Mouse (Mus musculus): ENCODE measurements around the gene Tmem236. TPM values are rescaled to one million over a fixed set of nuclear protein-coding genes. Genes with fewer than 3 reads are reported as not detected.

The Tmem236 gene
- polyA plus RNA-seq, 1 experiment = not detected

DNA sequence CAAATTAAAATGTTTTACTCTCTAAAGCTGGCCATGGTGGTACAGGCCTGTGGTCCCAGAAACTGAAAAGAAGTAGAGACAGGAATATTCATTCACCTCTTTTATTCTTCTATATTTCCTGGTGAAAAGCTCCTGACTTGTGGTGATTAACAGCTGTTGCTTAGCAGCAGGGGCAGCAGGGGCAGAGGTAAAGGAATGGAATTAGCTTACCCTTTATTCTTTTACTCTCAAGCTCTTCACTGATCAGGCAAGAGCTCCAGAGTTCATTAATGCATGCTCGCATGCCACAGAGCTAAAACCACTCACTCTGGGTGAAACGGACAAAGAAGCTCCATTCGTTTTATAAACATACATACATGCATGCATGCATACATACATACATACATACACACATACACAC is 40.4 kb downstream of the Tmem236 start:
- Histone ChIP-seq H3K9ac (ENCODE audit: low read depth, poor library complexity, severe bottlenecking) (no peak overlapping the region), H3K27me3 (ENCODE audit: control insufficient read depth, insufficient read depth, low read length, poor library complexity, severe bottlenecking) (no peaks in the 10 kb centered on the region), H3K4me3 (ENCODE audit: low read depth, low read length) (no peak overlapping the region), H3K4me1 (ENCODE audit: control insufficient read depth, insufficient read depth, low read length) (no peaks in the 10 kb centered on the region), H3K36me3 (ENCODE audit: control insufficient read depth, insufficient read depth, low read length, poor library complexity, severe bottlenecking) (no peaks in the 10 kb centered on the region), H3K9me3 (replicated peaks; ENCODE audit: control insufficient read depth, insufficient read depth, low read length, poor library complexity, severe bottlenecking) (no peaks in the 10 kb centered on the region), H3K27ac (ENCODE audit: insufficient read depth, low read length) (no peak overlapping the region)
- no peak for TF ChIP-seq EP300 (IDR thresholded peaks at IDR 0.05; ENCODE audit: insufficient read depth, low read depth, low read length)
- no peak for TF ChIP-seq CTCF (IDR thresholded peaks at IDR 0.05; ENCODE audit: low read depth, low read length)
- no peak for TF ChIP-seq POLR2A (IDR thresholded peaks at IDR 0.05; ENCODE audit: insufficient read depth, low read length)

DNA sequence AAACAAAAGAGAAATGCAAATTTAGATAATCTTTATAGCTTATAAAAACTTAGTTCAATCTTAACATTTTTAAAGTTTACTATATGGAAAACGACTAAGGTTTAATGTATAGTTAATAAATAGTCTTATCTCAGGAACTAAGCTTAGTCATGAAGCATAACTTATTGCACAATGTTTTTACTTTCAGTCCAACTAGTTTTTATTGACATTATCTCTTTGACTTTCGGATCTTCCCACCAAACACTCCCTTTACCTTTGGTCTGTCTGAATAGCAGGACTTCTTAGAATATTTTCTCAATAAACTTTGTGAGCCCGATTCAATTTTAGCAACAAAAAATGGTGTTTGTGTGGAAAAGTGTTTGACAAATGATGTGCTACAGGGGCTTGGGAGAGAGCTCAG is 42.3 kb downstream of the Tmem236 start:
- Histone ChIP-seq H3K9me3 (replicated peaks; ENCODE audit: control insufficient read depth, insufficient read depth, low read length, poor library complexity, severe bottlenecking) (no peaks in the 10 kb centered on the region), H3K4me3 (ENCODE audit: low read depth, low read length) (no peak overlapping the region), H3K36me3 (ENCODE audit: control insufficient read depth, insufficient read depth, low read length, poor library complexity, severe bottlenecking) (no peaks in the 10 kb centered on the region), H3K27me3 (ENCODE audit: control insufficient read depth, insufficient read depth, low read length, poor library complexity, severe bottlenecking) (no peaks in the 10 kb centered on the region), H3K27ac (ENCODE audit: insufficient read depth, low read length) (no peak overlapping the region), H3K9ac (ENCODE audit: low read depth, poor library complexity, severe bottlenecking) (no peak overlapping the region), H3K4me1 (ENCODE audit: control insufficient read depth, insufficient read depth, low read length) (no peaks in the 10 kb centered on the region)
- TF ChIP-seq CTCF (IDR thresholded peaks at IDR 0.05; ENCODE audit: low read depth, low read length) (no peak), EP300 (IDR thresholded peaks at IDR 0.05; ENCODE audit: insufficient read depth, low read depth, low read length) (no peak), POLR2A (IDR thresholded peaks at IDR 0.05; ENCODE audit: insufficient read depth, low read length) (no peak)

DNA sequence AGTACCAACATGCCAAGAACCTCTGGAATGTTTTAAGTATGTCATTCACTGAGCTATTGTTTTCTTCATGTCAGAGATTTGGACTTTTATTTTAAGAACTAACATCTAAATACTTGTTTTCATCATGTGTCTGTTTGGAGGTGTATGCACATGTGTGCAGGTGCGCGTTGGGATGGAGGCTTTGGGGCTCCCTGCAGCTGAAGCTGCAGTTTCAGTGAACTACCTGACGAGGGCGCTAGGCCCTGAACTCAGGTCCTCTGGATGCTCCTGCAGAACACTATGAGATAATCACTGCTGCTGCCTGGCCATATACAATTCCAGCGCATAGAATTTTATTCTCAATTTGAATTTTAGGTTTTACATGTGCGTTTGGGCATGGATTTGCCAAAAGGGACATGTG is 43.8 kb downstream of the Tmem236 start:
- Histone ChIP-seq H3K9me3 (replicated peaks; ENCODE audit: control insufficient read depth, insufficient read depth, low read length, poor library complexity, severe bottlenecking) (no peaks in the 10 kb centered on the region), H3K36me3 (ENCODE audit: control insufficient read depth, insufficient read depth, low read length, poor library complexity, severe bottlenecking) (no peaks in the 10 kb centered on the region), H3K4me3 (ENCODE audit: low read depth, low read length) (no peak overlapping the region), H3K27ac (ENCODE audit: insufficient read depth, low read length) (no peak overlapping the region), H3K4me1 (ENCODE audit: control insufficient read depth, insufficient read depth, low read length) (no peaks in the 10 kb centered on the region), H3K9ac (ENCODE audit: low read depth, poor library complexity, severe bottlenecking) (no peak overlapping the region), H3K27me3 (ENCODE audit: control insufficient read depth, insufficient read depth, low read length, poor library complexity, severe bottlenecking) (no peaks in the 10 kb centered on the region)
- TF ChIP-seq EP300 (IDR thresholded peaks at IDR 0.05; ENCODE audit: insufficient read depth, low read depth, low read length) = no peak
- TF ChIP-seq CTCF (IDR thresholded peaks at IDR 0.05; ENCODE audit: low read depth, low read length) = peak; percentile 60
- no peak for TF ChIP-seq POLR2A (IDR thresholded peaks at IDR 0.05; ENCODE audit: insufficient read depth, low read length)

DNA sequence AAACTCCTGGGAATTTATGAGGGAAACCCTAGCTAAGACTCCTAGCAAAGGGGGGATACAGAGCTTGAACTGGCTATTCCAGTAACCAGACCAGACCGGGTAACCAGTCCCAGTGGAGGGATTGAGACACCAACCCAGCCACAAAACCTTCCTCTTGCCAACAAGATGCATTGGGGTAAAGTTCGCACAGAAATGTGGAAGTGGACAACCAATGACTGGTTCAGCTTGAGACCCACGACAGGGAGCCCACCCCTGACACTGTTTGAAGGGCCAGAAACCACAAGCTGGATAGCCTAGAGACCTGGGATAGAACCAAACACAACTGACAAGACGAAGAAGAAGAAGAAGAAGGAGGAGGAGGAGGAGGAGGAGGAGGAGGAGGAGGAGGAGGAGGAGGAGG is 50.1 kb downstream of the Tmem236 start:
- H3K9ac ChIP-seq (ENCODE audit: low read depth, poor library complexity, severe bottlenecking) = no peak overlapping the region
- no peak overlapping the region for H3K27ac ChIP-seq (ENCODE audit: insufficient read depth, low read length)
- H3K9me3 ChIP-seq (replicated peaks; ENCODE audit: control insufficient read depth, insufficient read depth, low read length, poor library complexity, severe bottlenecking) = no peaks in the 10 kb centered on the region
- H3K36me3 ChIP-seq (ENCODE audit: control insufficient read depth, insufficient read depth, low read length, poor library complexity, severe bottlenecking) = no peaks in the 10 kb centered on the region
- TF ChIP-seq CTCF (IDR thresholded peaks at IDR 0.05; ENCODE audit: low read depth, low read length) (no peak), EP300 (IDR thresholded peaks at IDR 0.05; ENCODE audit: insufficient read depth, low read depth, low read length) (no peak), POLR2A (IDR thresholded peaks at IDR 0.05; ENCODE audit: insufficient read depth, low read length) (no peak)
- H3K4me3 ChIP-seq (ENCODE audit: low read depth, low read length) = no peak overlapping the region
- no peaks in the 10 kb centered on the region for H3K4me1 ChIP-seq (ENCODE audit: control insufficient read depth, insufficient read depth, low read length)
- no peaks in the 10 kb centered on the region; the same call in 1 of the 2 replicates for H3K27me3 ChIP-seq (ENCODE audit: control insufficient read depth, insufficient read depth, low read length, poor library complexity, severe bottlenecking)

DNA sequence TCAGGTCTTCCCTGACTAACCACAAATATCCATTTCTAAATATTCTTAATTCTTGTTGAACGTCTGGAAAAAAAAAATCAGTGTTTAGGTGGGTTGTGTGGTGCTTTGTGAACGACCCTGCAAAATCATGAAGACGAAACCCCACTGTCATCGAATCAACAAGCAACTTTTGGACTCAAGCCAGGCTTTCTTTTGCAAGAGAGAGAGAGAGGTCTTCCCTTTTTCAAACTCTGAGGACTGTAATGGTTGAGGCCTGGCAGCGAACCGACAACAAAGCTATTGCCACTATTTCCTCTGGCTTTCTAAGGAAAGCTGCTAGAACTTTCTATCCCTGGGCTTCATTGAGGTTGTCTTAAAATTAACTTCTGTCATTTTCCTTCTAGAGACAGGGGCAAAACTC is 54.2 kb downstream of the Tmem236 start:
- no peak for TF ChIP-seq POLR2A (IDR thresholded peaks at IDR 0.05; ENCODE audit: insufficient read depth, low read length)
- no peak for TF ChIP-seq CTCF (IDR thresholded peaks at IDR 0.05; ENCODE audit: low read depth, low read length)
- no peak for TF ChIP-seq EP300 (IDR thresholded peaks at IDR 0.05; ENCODE audit: insufficient read depth, low read depth, low read length)
- H3K4me3 ChIP-seq (ENCODE audit: low read depth, low read length) = no peak overlapping the region
- no peaks in the 10 kb centered on the region for H3K36me3 ChIP-seq (ENCODE audit: control insufficient read depth, insufficient read depth, low read length, poor library complexity, severe bottlenecking)
- H3K27ac ChIP-seq (ENCODE audit: insufficient read depth, low read length) = no peak overlapping the region
- no peaks in the 10 kb centered on the region; the same call in 1 of the 2 replicates for H3K27me3 ChIP-seq (ENCODE audit: control insufficient read depth, insufficient read depth, low read length, poor library complexity, severe bottlenecking)
- no peaks in the 10 kb centered on the region for H3K4me1 ChIP-seq (ENCODE audit: control insufficient read depth, insufficient read depth, low read length)
- no peak overlapping the region for H3K9ac ChIP-seq (ENCODE audit: low read depth, poor library complexity, severe bottlenecking)
- H3K9me3 ChIP-seq (replicated peaks; ENCODE audit: control insufficient read depth, insufficient read depth, low read length, poor library complexity, severe bottlenecking) = no peaks in the 10 kb centered on the region

DNA sequence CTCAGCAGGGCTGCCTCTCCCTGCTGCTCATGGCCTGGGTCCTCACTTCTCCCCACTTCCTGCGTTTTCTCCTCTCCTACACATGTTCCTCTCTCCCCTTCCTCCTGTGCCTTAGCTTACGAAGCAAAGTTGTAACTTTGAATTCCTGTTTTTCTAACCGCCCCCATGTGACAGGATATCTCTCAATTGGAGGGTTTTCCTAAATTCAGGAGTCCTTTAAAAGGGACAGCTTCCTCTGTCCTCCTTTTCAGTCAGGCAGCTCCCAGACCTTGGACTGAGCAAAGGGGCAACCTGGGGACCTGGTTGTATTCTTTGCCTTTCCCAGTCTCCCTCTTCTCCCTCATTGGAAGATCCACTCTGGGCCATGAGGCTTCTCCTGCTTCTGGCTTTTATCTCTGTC is 54.8 kb downstream of the Tmem236 start, which contains the start of gene Mrc1:
Gene Mrc1 (plus strand): TSS at position 244 of the 400 bp plus-strand sequence.
- Histone ChIP-seq H3K4me1 (ENCODE audit: control insufficient read depth, insufficient read depth, low read length) (no peaks in the 10 kb centered on the region), H3K9me3 (replicated peaks; ENCODE audit: control insufficient read depth, insufficient read depth, low read length, poor library complexity, severe bottlenecking) (no peaks in the 10 kb centered on the region), H3K9ac (ENCODE audit: low read depth, poor library complexity, severe bottlenecking) (no peak within 1 kb of the TSS), H3K27me3 (ENCODE audit: control insufficient read depth, insufficient read depth, low read length, poor library complexity, severe bottlenecking) (no peaks in the 10 kb centered on the region; the same call in 1 of the 2 replicates), H3K36me3 (ENCODE audit: control insufficient read depth, insufficient read depth, low read length, poor library complexity, severe bottlenecking) (no peaks in the 10 kb centered on the region), H3K27ac (ENCODE audit: insufficient read depth, low read length) (no peak within 1 kb of the TSS), H3K4me3 (ENCODE audit: low read depth, low read length) (no peak within 1 kb of the TSS)
- TF ChIP-seq CTCF (IDR thresholded peaks at IDR 0.05; ENCODE audit: low read depth, low read length) = no peak
- TF ChIP-seq POLR2A (IDR thresholded peaks at IDR 0.05; ENCODE audit: insufficient read depth, low read length) = no peak
- TF ChIP-seq EP300 (IDR thresholded peaks at IDR 0.05; ENCODE audit: insufficient read depth, low read depth, low read length) = no peak

All from ES-Bruce4 (cell line).